Mouse (Mus musculus): ENCODE data around the gene Mab21l2. TPM values are rescaled to one million over a fixed set of nuclear protein-coding genes. Genes with fewer than 3 reads are reported as not detected.
A peak's percentile ranks its signal among the peaks of the same experiment; 100 is the strongest.

Gene Mab21l2
- polyA plus RNA-seq, 1 experiment from 2014 or later: 0.65 TPM

- H3K4me2 ChIP-seq (replicated peaks; ENCODE audit: low read depth, low read length): no peak overlapping the region
- WGBS: 79% methylated on average over 4 of the region's 4 CpGs
- H3K4me1 ChIP-seq (ENCODE audit: insufficient read depth, low read length): peaks cover under 1% of the 10 kb centered on the region; the same call in 1 of the 2 replicates
Measured at GRCm38 (mm10) chr3:86541074-86541614, 7.3 kb downstream of the Mab21l2 start.

GRCm38 (mm10) chr3:86539555-86540168, 8.8 kb downstream of the Mab21l2 start:
- Histone ChIP-seq H3K4me3 (ENCODE audit: low read length) (no peak overlapping the region; the same call in 1 of the 2 replicates), H3K9me3 (ENCODE audit: low read length) (no peaks in the 10 kb centered on the region), H3K27me3 (ENCODE audit: insufficient read depth, low read length) (peaks cover 17% of the 10 kb centered on the region), H3K27ac (ENCODE audit: low read length) (no peak overlapping the region), H3K4me2 (replicated peaks; ENCODE audit: low read depth, low read length) (peak overlapping the region; percentile 30; the same call in 1 of the 2 replicates), H3K4me1 (ENCODE audit: insufficient read depth, low read length) (no peaks in the 10 kb centered on the region), H3K36me3 (ENCODE audit: insufficient read depth, low read length) (no peaks in the 10 kb centered on the region), H3K9ac (replicated peaks; ENCODE audit: low read length) (no peak overlapping the region)
- ATAC-seq (ENCODE audit: low FRiP score, low TSS enrichment): peak; percentile 76
- WGBS: 22% methylated on average over 11 of the region's 11 CpGs

More at GRCm38 (mm10) chr3:86541074-86541614, 7.3 kb downstream of the Mab21l2 start:
- no peak for ATAC-seq (ENCODE audit: low FRiP score, low TSS enrichment)
- Histone ChIP-seq H3K27ac (ENCODE audit: low read length) (no peak overlapping the region), H3K9ac (replicated peaks; ENCODE audit: low read length) (no peak overlapping the region), H3K36me3 (ENCODE audit: insufficient read depth, low read length) (no peaks in the 10 kb centered on the region), H3K9me3 (ENCODE audit: low read length) (no peaks in the 10 kb centered on the region), H3K4me3 (ENCODE audit: low read length) (no peak overlapping the region), H3K27me3 (ENCODE audit: insufficient read depth, low read length) (peaks cover 23% of the 10 kb centered on the region)

- Histone ChIP-seq H3K27ac (ENCODE audit: low read length) (no peak overlapping the region), H3K4me2 (replicated peaks; ENCODE audit: low read depth, low read length) (peak overlapping the region; percentile 30)
- ATAC-seq (ENCODE audit: low FRiP score, low TSS enrichment): peak; percentile 82
Measured at GRCm38 (mm10) chr3:86538645-86539554, 9.5 kb downstream of the Mab21l2 start.

GRCm38 (mm10) chr3:86536751-86537150, 11.7 kb downstream of the Mab21l2 start:
- Histone ChIP-seq H3K36me3 (ENCODE audit: insufficient read depth, low read length) (no peaks in the 10 kb centered on the region), H3K9ac (replicated peaks; ENCODE audit: low read length) (no peak overlapping the region), H3K9me3 (ENCODE audit: low read length) (no peaks in the 10 kb centered on the region), H3K4me1 (ENCODE audit: insufficient read depth, low read length) (no peaks in the 10 kb centered on the region), H3K4me2 (replicated peaks; ENCODE audit: low read depth, low read length) (no peak overlapping the region), H3K4me3 (ENCODE audit: low read length) (no peak overlapping the region), H3K27me3 (ENCODE audit: insufficient read depth, low read length) (peaks cover 9% of the 10 kb centered on the region), H3K27ac (ENCODE audit: low read length) (no peak overlapping the region)
- ATAC-seq (ENCODE audit: low FRiP score, low TSS enrichment): no peak
- WGBS: 89% methylated on average over 1 of the region's 1 CpGs

More at GRCm38 (mm10) chr3:86538645-86539554, 9.5 kb downstream of the Mab21l2 start:
- 25% methylated on average over 13 of the region's 13 CpGs for WGBS
- Histone ChIP-seq H3K27me3 (ENCODE audit: insufficient read depth, low read length) (peaks cover 15% of the 10 kb centered on the region), H3K4me1 (ENCODE audit: insufficient read depth, low read length) (no peaks in the 10 kb centered on the region), H3K36me3 (ENCODE audit: insufficient read depth, low read length) (no peaks in the 10 kb centered on the region), H3K9me3 (ENCODE audit: low read length) (no peaks in the 10 kb centered on the region), H3K9ac (replicated peaks; ENCODE audit: low read length) (no peak overlapping the region), H3K4me3 (ENCODE audit: low read length) (no peak overlapping the region)

- 73% methylated on average over 16 of the region's 16 CpGs for WGBS
- no peak for ATAC-seq (ENCODE audit: low FRiP score, low TSS enrichment)
Measured at GRCm38 (mm10) chr3:86531531-86532269, 16.7 kb downstream of the Mab21l2 start.

GRCm38 (mm10) chr3:86522880-86523505, 25.4 kb downstream of the Mab21l2 start:
- ATAC-seq (ENCODE audit: low FRiP score, low TSS enrichment): no peak
- no peaks in the 10 kb centered on the region for H3K9me3 ChIP-seq (ENCODE audit: low read length)
- H3K27ac ChIP-seq (ENCODE audit: low read length): no peak overlapping the region
- H3K27me3 ChIP-seq (ENCODE audit: insufficient read depth, low read length): no peaks in the 10 kb centered on the region
- 89% methylated on average over 3 of the region's 3 CpGs for WGBS
- no peak overlapping the region for H3K9ac ChIP-seq (replicated peaks; ENCODE audit: low read length)
- H3K4me3 ChIP-seq (ENCODE audit: low read length): no peak overlapping the region
- H3K36me3 ChIP-seq (ENCODE audit: insufficient read depth, low read length): no peaks in the 10 kb centered on the region
- no peaks in the 10 kb centered on the region for H3K4me1 ChIP-seq (ENCODE audit: insufficient read depth, low read length)
- no peak overlapping the region for H3K4me2 ChIP-seq (replicated peaks; ENCODE audit: low read depth, low read length)

More at GRCm38 (mm10) chr3:86531531-86532269, 16.7 kb downstream of the Mab21l2 start:
- Histone ChIP-seq H3K4me3 (ENCODE audit: low read length) (no peak overlapping the region), H3K9me3 (ENCODE audit: low read length) (no peaks in the 10 kb centered on the region), H3K4me1 (ENCODE audit: insufficient read depth, low read length) (no peaks in the 10 kb centered on the region), H3K9ac (replicated peaks; ENCODE audit: low read length) (no peak overlapping the region), H3K4me2 (replicated peaks; ENCODE audit: low read depth, low read length) (no peak overlapping the region), H3K27me3 (ENCODE audit: insufficient read depth, low read length) (no peaks in the 10 kb centered on the region), H3K36me3 (ENCODE audit: insufficient read depth, low read length) (no peaks in the 10 kb centered on the region), H3K27ac (ENCODE audit: low read length) (no peak overlapping the region)

- no peaks in the 10 kb centered on the region for H3K36me3 ChIP-seq (ENCODE audit: insufficient read depth, low read length)
- H3K9ac ChIP-seq (replicated peaks; ENCODE audit: low read length): no peak overlapping the region
- H3K27me3 ChIP-seq (ENCODE audit: insufficient read depth, low read length): no peaks in the 10 kb centered on the region
- H3K4me1 ChIP-seq (ENCODE audit: insufficient read depth, low read length): no peaks in the 10 kb centered on the region
- H3K4me2 ChIP-seq (replicated peaks; ENCODE audit: low read depth, low read length): no peak overlapping the region
- no peak for ATAC-seq (ENCODE audit: low FRiP score, low TSS enrichment)
- WGBS: 76% methylated on average over 2 of the region's 2 CpGs
- no peak overlapping the region for H3K4me3 ChIP-seq (ENCODE audit: low read length)
- no peaks in the 10 kb centered on the region for H3K9me3 ChIP-seq (ENCODE audit: low read length)
- H3K27ac ChIP-seq (ENCODE audit: low read length): no peak overlapping the region
Measured at GRCm38 (mm10) chr3:86518506-86519109, 29.8 kb downstream of the Mab21l2 start.

GRCm38 (mm10) chr3:86500586-86500985, 47.8 kb downstream of the Mab21l2 start:
- Histone ChIP-seq H3K9me3 (ENCODE audit: low read length) (no peaks in the 10 kb centered on the region), H3K27me3 (ENCODE audit: insufficient read depth, low read length) (no peaks in the 10 kb centered on the region), H3K4me1 (ENCODE audit: insufficient read depth, low read length) (no peaks in the 10 kb centered on the region), H3K4me2 (replicated peaks; ENCODE audit: low read depth, low read length) (no peak overlapping the region), H3K4me3 (ENCODE audit: low read length) (no peak overlapping the region), H3K27ac (ENCODE audit: low read length) (no peak overlapping the region), H3K9ac (replicated peaks; ENCODE audit: low read length) (no peak overlapping the region), H3K36me3 (ENCODE audit: insufficient read depth, low read length) (no peaks in the 10 kb centered on the region)
- ATAC-seq (ENCODE audit: low FRiP score, low TSS enrichment): no peak

All from kidney, embryonic 16.5 days (tissue).